ENCODE assay signal across 8 mouse cellular contexts in the genomic region with DNA sequence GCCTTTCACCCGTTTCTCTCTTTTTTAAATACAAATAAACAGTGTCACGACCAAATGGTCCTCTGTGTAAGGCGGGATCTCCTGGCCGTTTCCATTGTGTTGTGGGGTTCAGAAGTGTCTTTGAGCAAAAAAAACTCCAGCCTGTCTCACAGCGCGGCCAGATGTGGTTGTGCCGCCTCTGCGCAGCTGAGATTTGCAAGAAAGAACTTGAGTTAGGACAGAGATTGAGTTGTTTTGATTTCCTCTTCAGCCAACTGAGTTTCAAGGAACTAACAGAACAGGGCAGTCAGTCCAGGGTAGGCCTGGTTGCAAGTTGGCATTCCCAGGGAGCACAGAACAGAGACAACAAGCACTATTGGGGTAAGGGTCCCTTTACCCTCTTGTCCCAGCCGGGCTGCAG. TPM values are rescaled to one million over a fixed set of nuclear protein-coding genes. Genes with fewer than 3 reads are reported as not detected.
DNase-seq lines count a peak whose midpoint lies in the region; ATAC-seq and TF ChIP-seq lines count a peak whose summit lies in the region.

No protein-coding gene starts in this region.

- no peak for ATAC-seq in embryonic facial prominence, embryonic 11.5 days (replicated peaks; ENCODE audit: insufficient number of reproducible peaks, low FRiP score, low TSS enrichment, low read depth)
- no peak for ATAC-seq in intestine, embryonic 15.5 days
- ATAC-seq in neural tube, embryonic 13.5 days (ENCODE audit: low read depth) = no peak

- H3K4me2 ChIP-seq in embryonic facial prominence, embryonic 11.5 days (ENCODE audit: low read depth, low read length) = peak overlapping the region; percentile 53
- peak overlapping the region; percentile 89 for H3K4me2 ChIP-seq in intestine, embryonic 15.5 days (replicated peaks)
- H3K4me2 ChIP-seq in neural tube, embryonic 13.5 days = peak overlapping the region; percentile 90

- 7% methylated on average over 9 of the region's 9 CpGs for WGBS in lung, adult 2 months
- 0% methylated on average over 9 of the region's 9 CpGs for WGBS in embryonic facial prominence, embryonic 11.5 days
- 8% methylated on average over 9 of the region's 9 CpGs for WGBS in intestine, embryonic 15.5 days
- under 1% methylated on average over 9 of the region's 9 CpGs for WGBS in neural tube, embryonic 13.5 days

- no peaks in the 10 kb centered on the region for H3K9me3 ChIP-seq in embryonic facial prominence, embryonic 11.5 days (replicated peaks; ENCODE audit: control insufficient read depth, low read length)
- H3K9me3 ChIP-seq in intestine, embryonic 15.5 days = no peaks in the 10 kb centered on the region
- H3K9me3 ChIP-seq in neural tube, embryonic 13.5 days = no peaks in the 10 kb centered on the region

- peaks cover 11% of the 10 kb centered on the region for H3K4me1 ChIP-seq in lung, adult 2 months (ENCODE audit: control insufficient read depth, insufficient read depth, low read length)
- H3K4me1 ChIP-seq in embryonic facial prominence, embryonic 11.5 days (ENCODE audit: control insufficient read depth, insufficient read depth, low read length) = peaks cover 6% of the 10 kb centered on the region
- peaks cover 26% of the 10 kb centered on the region for H3K4me1 ChIP-seq in intestine, embryonic 15.5 days (replicated peaks)
- peaks cover 78% of the 10 kb centered on the region for H3K4me1 ChIP-seq in neural tube, embryonic 13.5 days (replicated peaks)

- no peak for TF ChIP-seq CTCF in lung, adult 2 months (IDR thresholded peaks at IDR 0.05; ENCODE audit: insufficient read depth, low read length)

- H3K4me3 ChIP-seq in lung, adult 2 months (replicated peaks; ENCODE audit: extremely low read depth, low read depth, low read length) = peak overlapping the region; percentile 73
- peak overlapping the region; percentile 76 for H3K4me3 ChIP-seq in embryonic facial prominence, embryonic 11.5 days (ENCODE audit: low read depth, low read length)
- H3K4me3 ChIP-seq in intestine, embryonic 15.5 days (replicated peaks) = peak overlapping the region; percentile 65
- peak overlapping the region; percentile 75 for H3K4me3 ChIP-seq in neural tube, embryonic 13.5 days

- H3K27ac ChIP-seq in embryonic facial prominence, embryonic 11.5 days (replicated peaks; ENCODE audit: low read depth, low read length) = peak overlapping the region; percentile 95
- peak overlapping the region; percentile 82 for H3K27ac ChIP-seq in intestine, embryonic 15.5 days
- peak overlapping the region; percentile 94 for H3K27ac ChIP-seq in neural tube, embryonic 13.5 days (replicated peaks)

- H3K36me3 ChIP-seq in embryonic facial prominence, embryonic 11.5 days (replicated peaks; ENCODE audit: control insufficient read depth, insufficient read depth, low read depth, low read length) = no peaks in the 10 kb centered on the region
- H3K36me3 ChIP-seq in intestine, embryonic 15.5 days = no peaks in the 10 kb centered on the region
- peaks cover 12% of the 10 kb centered on the region; the same call in 1 of the 2 replicates for H3K36me3 ChIP-seq in neural tube, embryonic 13.5 days

- peak; percentile 25; the same call in 1 of the 2 replicates for TF ChIP-seq POLR2A in lung, adult 2 months (IDR thresholded peaks at IDR 0.05; ENCODE audit: borderline replicate concordance, extremely low read depth, low read depth, low read length)

- DNase-seq in lung, adult 2 months = no peak
- DNase-seq in lung, postnatal 10 days = no peak
- DNase-seq in embryonic facial prominence, embryonic 11.5 days (ENCODE audit: low spot score) = peak; percentile 67
- no peak for DNase-seq in cerebellum, postnatal 36 days
- no peak for DNase-seq in thymus, postnatal 4 days
- DNase-seq in right cerebral cortex, adult 2 months (ENCODE audit: low spot score in 2 of 2) = no peak

- peak overlapping the region; percentile 80 for H3K9ac ChIP-seq in embryonic facial prominence, embryonic 11.5 days (replicated peaks; ENCODE audit: low read length)
- H3K9ac ChIP-seq in intestine, embryonic 15.5 days = peak overlapping the region; percentile 71
- peak overlapping the region; percentile 94 for H3K9ac ChIP-seq in neural tube, embryonic 13.5 days

- H3K27me3 ChIP-seq in embryonic facial prominence, embryonic 11.5 days (ENCODE audit: control insufficient read depth, insufficient read depth, low read length) = no peaks in the 10 kb centered on the region
- no peaks in the 10 kb centered on the region for H3K27me3 ChIP-seq in intestine, embryonic 15.5 days (replicated peaks)
- H3K27me3 ChIP-seq in neural tube, embryonic 13.5 days = no peaks in the 10 kb centered on the region

RNA-seq across cellular contexts. Expression of a gene that starts 17.1 kb away (rescaled TPM):
- 23.4 and 27.5 TPM in 2 replicates for polyA plus RNA-seq in lung, adult 2 months (2012; rRNA removed)
- 15.9 and 21.7 TPM in 2 replicates for polyA plus RNA-seq in embryonic facial prominence, embryonic 11.5 days (2014; fragmentation: Nextera tagmentation; extraction: Ambion mirVana)
- polyA plus RNA-seq in intestine, embryonic 15.5 days (2015; fragmentation: Nextera tagmentation; extraction: Ambion mirVana) = 7.4 TPM in 2 replicates
- polyA plus RNA-seq in neural tube, embryonic 13.5 days (2015; fragmentation: Nextera tagmentation; extraction: Ambion mirVana) = 41.4 and 49.6 TPM in 2 replicates
